Mouse (Mus musculus) G1E (cell line): ENCODE measurements around the gene Cysrt1. TPM values are rescaled to one million over a fixed set of nuclear protein-coding genes. Genes with fewer than 3 reads are reported as not detected.

ENCODE experiments used
- ATAC-seq: 2 replicates; pipeline ENCODE4 v1.8.0; 2016; ENCODE audit warnings: mild to moderate bottlenecking; ENCODE audit not compliant: insufficient number of reproducible peaks, poor library complexity, low FRiP score, severe bottlenecking; ENCODE audit errors: extremely low read depth
- DNase-seq: peaks from one replicate; pipeline ENCODE4 v3.0.0; 2012; ENCODE audit warnings: low spot score
- H3K27me3 ChIP-seq: 2 replicates; pipeline ENCODE4 v1.6.1; 2012; ENCODE audit warnings: mild to moderate bottlenecking, low read length, inconsistent platforms; ENCODE audit not compliant: insufficient read depth
- H3K36me3 ChIP-seq: replicated peaks from 2 replicates; pipeline ENCODE3; 2012; ENCODE audit warnings: mild to moderate bottlenecking, inconsistent platforms
- H3K4me1 ChIP-seq: 2 replicates; pipeline ENCODE4 v1.6.1; 2012; ENCODE audit warnings: low read depth, low read length, inconsistent platforms, mixed read lengths; ENCODE audit not compliant: insufficient read depth
- H3K4me3 ChIP-seq: 2 replicates; pipeline ENCODE4 v1.5.1; 2012; ENCODE audit warnings: low read depth, mild to moderate bottlenecking, inconsistent platforms, low read length, moderate library complexity, mixed read lengths
- H3K9me3 ChIP-seq: replicated peaks from 2 replicates; pipeline ENCODE4 v1.6.1; 2012; ENCODE audit warnings: inconsistent platforms
- CTCF ChIP-seq: IDR thresholded peaks from 2 replicates; pipeline ENCODE4 v1.5.1; 2012; ENCODE audit warnings: low read depth, low read length, inconsistent platforms, mixed read lengths
- GATA1 ChIP-seq: IDR thresholded peaks from 2 replicates; pipeline ENCODE4 v1.6.1; 2012; ENCODE audit warnings: borderline replicate concordance, low read length, inconsistent platforms, mixed read lengths
- GATA2 ChIP-seq: IDR thresholded peaks from 2 replicates; pipeline ENCODE4 v1.6.1; 2012; ENCODE audit warnings: low read depth, low read length, inconsistent platforms, borderline replicate concordance
- POLR2AphosphoS5 ChIP-seq: IDR thresholded peaks from 2 replicates; pipeline ENCODE4 v1.6.1; 2012; ENCODE audit warnings: low read depth, low read length, inconsistent platforms; ENCODE audit not compliant: insufficient replicate concordance
- TAL1 ChIP-seq: conservative IDR thresholded peaks from 2 replicates; pipeline ENCODE4 v1.6.1; 2012; ENCODE audit warnings: low read depth, low read length, inconsistent platforms, mixed read lengths
- polyA plus RNA-seq: library from polyadenylated mRNA; stranded (reverse); fragments of >175 nt; gene quantifications from 2 replicates; pipeline ENCODE4 v1.2.3, GENCODE M21; 2012
- total RNA-seq, 2 experiments: library from RNA; stranded (forward) in 1 of 2; stranded (reverse) in 1 of 2; fragments of 200-1000 nt in 1 of 2; fragments of >200 nt in 1 of 2; fragmentation: Nextera tagmentation in 1 of 2; gene quantifications; 2 replicates each; pipeline ENCODE4 v1.2.3; 2014 to 2017

The Cysrt1 gene
- total and polyA plus RNA-seq, 3 experiments = not detected

GRCm38 (mm10) chr2:25194006-25194405 is 48.2 kb downstream of the Cysrt1 start:
- peaks cover 2% of the 10 kb centered on the region for H3K27me3 ChIP-seq
- no peak for TF ChIP-seq POLR2AphosphoS5
- no peak for TF ChIP-seq GATA2
- TF ChIP-seq GATA1 = no peak
- TF ChIP-seq CTCF = no peak
- TF ChIP-seq TAL1 = no peak
- DNase-seq = no peak
- peak overlapping the region; percentile 73; the same call in 1 of the 2 replicates for H3K4me3 ChIP-seq
- no peaks in the 10 kb centered on the region for H3K9me3 ChIP-seq
- ATAC-seq = no peak
- H3K36me3 ChIP-seq = peaks cover 51% of the 10 kb centered on the region
- H3K4me1 ChIP-seq = peaks cover 53% of the 10 kb centered on the region

- Histone ChIP-seq H3K4me1 (peaks cover 53% of the 10 kb centered on the region), H3K36me3 (peaks cover 45% of the 10 kb centered on the region), H3K9me3 (no peaks in the 10 kb centered on the region), H3K27me3 (peaks cover 2% of the 10 kb centered on the region), H3K4me3 (peak overlapping the region; percentile 49; the same call in 1 of the 2 replicates)
- DNase-seq (peak; percentile 73), ATAC-seq (peak; percentile 23; the same call in 1 of the 2 replicates)
- TF ChIP-seq CTCF = peak; percentile 83
- TF ChIP-seq GATA1 = no peak
- TF ChIP-seq TAL1 = no peak
- no peak for TF ChIP-seq GATA2
- no peak for TF ChIP-seq POLR2AphosphoS5
These were observed 48.9 kb downstream of the Cysrt1 start for GRCm38 (mm10) chr2:25193330-25193770.

Other genes starting within 250 kb of the Cysrt1 start
Only the 20 nearest of the 31 such genes appear.
- gene Nrarp, start 61.7 kb downstream of the Cysrt1 start, total RNA-seq (2014; fragmentation: Nextera tagmentation) = not detected in 2 replicates
- gene Nrarp, start 61.7 kb downstream of the Cysrt1 start, total RNA-seq (2017) = 0.16 TPM in 1 of 2 replicates, not detected in the other
- gene Nrarp, start 61.7 kb downstream of the Cysrt1 start, polyA plus RNA-seq = not detected in 2 replicates
- gene Tor4a, start 45.6 kb downstream of the Cysrt1 start, total RNA-seq (2014; fragmentation: Nextera tagmentation) = 13.3 and 17.2 TPM in 2 replicates
- gene Tor4a, start 45.6 kb downstream of the Cysrt1 start, total RNA-seq (2017) = 33.2 and 33.8 TPM in 2 replicates
- 10.8 and 12.3 TPM in 2 replicates for gene Tor4a, start 45.6 kb downstream of the Cysrt1 start, polyA plus RNA-seq
- gene Nelfb, start 31.0 kb downstream of the Cysrt1 start, total RNA-seq (2014; fragmentation: Nextera tagmentation) = 30.6 and 80.7 TPM in 2 replicates
- 54.6 and 60.9 TPM in 2 replicates for gene Nelfb, start 31.0 kb downstream of the Cysrt1 start, total RNA-seq (2017)
- 26.9 and 27.0 TPM in 2 replicates for gene Nelfb, start 31.0 kb downstream of the Cysrt1 start, polyA plus RNA-seq
- not detected in 2 replicates for gene Stpg3, start 27.8 kb downstream of the Cysrt1 start, total RNA-seq (2014; fragmentation: Nextera tagmentation)
- not detected in 2 replicates for gene Stpg3, start 27.8 kb downstream of the Cysrt1 start, total RNA-seq (2017)
- gene Stpg3, start 27.8 kb downstream of the Cysrt1 start, polyA plus RNA-seq = not detected in 2 replicates
- gene Fam166a, start 23.7 kb downstream of the Cysrt1 start, total RNA-seq (2014; fragmentation: Nextera tagmentation) = not detected in 2 replicates
- not detected in 2 replicates for gene Fam166a, start 23.7 kb downstream of the Cysrt1 start, total RNA-seq (2017)
- gene Fam166a, start 23.7 kb downstream of the Cysrt1 start, polyA plus RNA-seq = 0.20 TPM in 1 of 2 replicates, not detected in the other
- 367 and 427 TPM in 2 replicates for gene Tubb4b, start 17.8 kb downstream of the Cysrt1 start, total RNA-seq (2014; fragmentation: Nextera tagmentation)
- gene Tubb4b, start 17.8 kb downstream of the Cysrt1 start, total RNA-seq (2017) = 799 and 1,022 TPM in 2 replicates
- 414 and 639 TPM in 2 replicates for gene Tubb4b, start 17.8 kb downstream of the Cysrt1 start, polyA plus RNA-seq
- 0.63 TPM in 1 of 2 replicates, not detected in the other for gene Slc34a3, start 8.1 kb downstream of the Cysrt1 start, total RNA-seq (2014; fragmentation: Nextera tagmentation)
- not detected in 2 replicates for gene Slc34a3, start 8.1 kb downstream of the Cysrt1 start, total RNA-seq (2017)
- gene Slc34a3, start 8.1 kb downstream of the Cysrt1 start, polyA plus RNA-seq = 0.91 and 0.95 TPM in 2 replicates
- gene Rnf224, start 5.7 kb downstream of the Cysrt1 start, total RNA-seq (2014; fragmentation: Nextera tagmentation) = not detected in 2 replicates
- 0.35 and 0.66 TPM in 2 replicates for gene Rnf224, start 5.7 kb downstream of the Cysrt1 start, total RNA-seq (2017)
- gene Rnf224, start 5.7 kb downstream of the Cysrt1 start, polyA plus RNA-seq = 0.09 and 0.13 TPM in 2 replicates
- 14.7 and 18.4 TPM in 2 replicates for gene Rnf208, start 197 bp downstream of the Cysrt1 start, total RNA-seq (2014; fragmentation: Nextera tagmentation)
- 0.22 and 0.41 TPM in 2 replicates for gene Rnf208, start 197 bp downstream of the Cysrt1 start, total RNA-seq (2017)
- 54.7 and 72.0 TPM in 2 replicates for gene Rnf208, start 197 bp downstream of the Cysrt1 start, polyA plus RNA-seq
- 5.6 and 6.3 TPM in 2 replicates for gene AL732309.1, start 4.4 kb upstream of the Cysrt1 start, total RNA-seq (2014; fragmentation: Nextera tagmentation)
- 2.6 and 4.2 TPM in 2 replicates for gene AL732309.1, start 4.4 kb upstream of the Cysrt1 start, total RNA-seq (2017)
- gene AL732309.1, start 4.4 kb upstream of the Cysrt1 start, polyA plus RNA-seq = 1.4 TPM in 1 of 2 replicates, not detected in the other
- 13.7 and 14.6 TPM in 2 replicates for gene Tmem203, start 13.0 kb upstream of the Cysrt1 start, total RNA-seq (2014; fragmentation: Nextera tagmentation)
- gene Tmem203, start 13.0 kb upstream of the Cysrt1 start, total RNA-seq (2017) = 15.5 and 17.1 TPM in 2 replicates
- gene Tmem203, start 13.0 kb upstream of the Cysrt1 start, polyA plus RNA-seq = 7.8 and 10.0 TPM in 2 replicates
- gene Tprn, start 20.2 kb upstream of the Cysrt1 start, total RNA-seq (2014; fragmentation: Nextera tagmentation) = 13.6 and 22.0 TPM in 2 replicates
- gene Tprn, start 20.2 kb upstream of the Cysrt1 start, total RNA-seq (2017) = 8.1 and 10.0 TPM in 2 replicates
- gene Tprn, start 20.2 kb upstream of the Cysrt1 start, polyA plus RNA-seq = 51.5 and 52.8 TPM in 2 replicates
- gene Ssna1, start 30.0 kb upstream of the Cysrt1 start, total RNA-seq (2014; fragmentation: Nextera tagmentation) = 35.9 and 47.0 TPM in 2 replicates
- gene Ssna1, start 30.0 kb upstream of the Cysrt1 start, total RNA-seq (2017) = 100 and 107 TPM in 2 replicates
- 237 and 259 TPM in 2 replicates for gene Ssna1, start 30.0 kb upstream of the Cysrt1 start, polyA plus RNA-seq
- gene Anapc2, start 30.0 kb upstream of the Cysrt1 start, total RNA-seq (2014; fragmentation: Nextera tagmentation) = 39.5 and 50.3 TPM in 2 replicates
- gene Anapc2, start 30.0 kb upstream of the Cysrt1 start, total RNA-seq (2017) = 19.7 and 24.4 TPM in 2 replicates
- 23.0 and 25.3 TPM in 2 replicates for gene Anapc2, start 30.0 kb upstream of the Cysrt1 start, polyA plus RNA-seq
- not detected in 2 replicates for gene Tmem210, start 45.7 kb upstream of the Cysrt1 start, total RNA-seq (2014; fragmentation: Nextera tagmentation)
- not detected in 2 replicates for gene Tmem210, start 45.7 kb upstream of the Cysrt1 start, total RNA-seq (2017)
- not detected in 2 replicates for gene Tmem210, start 45.7 kb upstream of the Cysrt1 start, polyA plus RNA-seq
- not detected in 2 replicates for gene Lrrc26, start 47.5 kb upstream of the Cysrt1 start, total RNA-seq (2014; fragmentation: Nextera tagmentation)
- gene Lrrc26, start 47.5 kb upstream of the Cysrt1 start, total RNA-seq (2017) = not detected in 2 replicates
- gene Lrrc26, start 47.5 kb upstream of the Cysrt1 start, polyA plus RNA-seq = not detected in 2 replicates
- gene Grin1, start 76.7 kb upstream of the Cysrt1 start, total RNA-seq (2014; fragmentation: Nextera tagmentation) = 1.7 TPM in 1 of 2 replicates, not detected in the other
- gene Grin1, start 76.7 kb upstream of the Cysrt1 start, total RNA-seq (2017) = 0.17 and 0.33 TPM in 2 replicates
- gene Grin1, start 76.7 kb upstream of the Cysrt1 start, polyA plus RNA-seq = 0.68 and 0.73 TPM in 2 replicates
- gene Man1b1, start 89.9 kb upstream of the Cysrt1 start, total RNA-seq (2014; fragmentation: Nextera tagmentation) = 38.3 and 47.0 TPM in 2 replicates
- gene Man1b1, start 89.9 kb upstream of the Cysrt1 start, total RNA-seq (2017) = 45.3 and 57.2 TPM in 2 replicates
- gene Man1b1, start 89.9 kb upstream of the Cysrt1 start, polyA plus RNA-seq = 9.9 and 18.0 TPM in 2 replicates
- gene Dpp7, start 113.9 kb upstream of the Cysrt1 start, total RNA-seq (2014; fragmentation: Nextera tagmentation) = 5.5 and 8.6 TPM in 2 replicates
- gene Dpp7, start 113.9 kb upstream of the Cysrt1 start, total RNA-seq (2017) = 71.4 and 95.5 TPM in 2 replicates
- gene Dpp7, start 113.9 kb upstream of the Cysrt1 start, polyA plus RNA-seq = 4.5 and 7.7 TPM in 2 replicates
- gene Uap1l1, start 123.2 kb upstream of the Cysrt1 start, total RNA-seq (2014; fragmentation: Nextera tagmentation) = 51.2 and 53.9 TPM in 2 replicates
- 56.4 and 118 TPM in 2 replicates for gene Uap1l1, start 123.2 kb upstream of the Cysrt1 start, total RNA-seq (2017)
- gene Uap1l1, start 123.2 kb upstream of the Cysrt1 start, polyA plus RNA-seq = 21.0 and 22.8 TPM in 2 replicates